Mouse (Mus musculus) heart, embryonic 16.5 days (tissue): ENCODE results near the gene Fkbp8. TPM values are rescaled to one million over a fixed set of nuclear protein-coding genes. Genes with fewer than 3 reads are reported as not detected.

Experiments
- ATAC-seq: fragments of 200-750 bp; cut with Nextera tagmentation; replicated peaks from 2 replicates; pipeline ENCODE4 v1.8.0; 2017; ENCODE audit warnings: moderate number of reproducible peaks; ENCODE audit not compliant: insufficient read depth, low FRiP score; ENCODE audit errors: extremely low read depth
- H3K27ac ChIP-seq: fragments of 300-500 bp; sonication (generic); 2 replicates; pipeline ENCODE4 v1.5.1; 2014; ENCODE audit warnings: mild to moderate bottlenecking, low read length, control low read depth, moderate library complexity
- H3K27me3 ChIP-seq: fragments of 300-500 bp; sonication (generic); 2 replicates; pipeline ENCODE4 v1.6.1; 2014; ENCODE audit warnings: low read length, mixed read lengths; ENCODE audit not compliant: control insufficient read depth, insufficient read depth
- H3K36me3 ChIP-seq: fragments of 300-500 bp; sonication (generic); 2 replicates; pipeline ENCODE4 v1.6.1; 2014; ENCODE audit not compliant: control insufficient read depth, insufficient read depth
- H3K4me1 ChIP-seq: fragments of 300-500 bp; sonication (generic); 2 replicates; pipeline ENCODE4 v1.6.1; 2014; ENCODE audit warnings: low read length, mixed read lengths; ENCODE audit not compliant: control insufficient read depth, insufficient read depth
- H3K4me2 ChIP-seq: fragments of 300-500 bp; sonication (generic); 2 replicates; pipeline ENCODE4 v1.6.1; 2014; ENCODE audit warnings: low read depth, mild to moderate bottlenecking, control low read depth, low read length
- H3K4me3 ChIP-seq: fragments of 300-500 bp; sonication (generic); 2 replicates; pipeline ENCODE4 v1.5.1; 2014; ENCODE audit warnings: mild to moderate bottlenecking, control low read depth, low read length
- H3K9ac ChIP-seq: fragments of 300-500 bp; sonication (generic); 2 replicates; pipeline ENCODE4 v1.6.1; 2014; ENCODE audit warnings: low read length, control low read depth
- H3K9me3 ChIP-seq: fragments of 300-500 bp; sonication (generic); replicated peaks from 2 replicates; pipeline ENCODE4 v1.6.1; 2016; ENCODE audit warnings: low read length; ENCODE audit not compliant: control insufficient read depth
- WGBS: fragments of 180-500 bp; shearing (Covaris S2); extraction: QIAGEN DNeasy Blood & Tissue Kit; methylation state at CpG from one replicate; pipeline ENCODE4 v1.1.7; 2014; 5-methylcytosine and 5-hydroxymethylcytosine counted together
- polyA plus RNA-seq: library from polyadenylated mRNA; unstranded; fragments of >200 nt; fragmentation: Nextera tagmentation; extraction: Ambion mirVana; gene quantifications from 2 replicates; pipeline ENCODE4 v1.2.1, GENCODE M21; 2015

Gene Fkbp8
- polyA plus RNA-seq, 1 experiment from 2014 or later, result 273 TPM

GRCm38 (mm10) chr8:70544200-70544687 is 16.7 kb downstream of the Fkbp8 start:
- no peak for ATAC-seq
- Histone ChIP-seq H3K4me1 (peaks cover 32% of the 10 kb centered on the region), H3K36me3 (no peaks in the 10 kb centered on the region), H3K4me2 (no peak overlapping the region), H3K4me3 (no peak overlapping the region), H3K27me3 (no peaks in the 10 kb centered on the region), H3K9me3 (no peaks in the 10 kb centered on the region), H3K27ac (peak overlapping the region; percentile 38; the same call in 1 of the 2 replicates), H3K9ac (no peak overlapping the region)
- WGBS, result 56% methylated on average over 6 of the region's 6 CpGs

GRCm38 (mm10) chr8:70546412-70546811 is 18.9 kb downstream of the Fkbp8 start:
- Histone ChIP-seq H3K27ac (no peak overlapping the region), H3K36me3 (no peaks in the 10 kb centered on the region), H3K9ac (no peak overlapping the region), H3K4me2 (no peak overlapping the region), H3K4me1 (peaks cover 25% of the 10 kb centered on the region), H3K4me3 (no peak overlapping the region), H3K9me3 (no peaks in the 10 kb centered on the region), H3K27me3 (no peaks in the 10 kb centered on the region)
- no peak for ATAC-seq
- 84% methylated on average over 4 of the region's 4 CpGs for WGBS

- Histone ChIP-seq H3K9ac (no peak overlapping the region), H3K36me3 (no peaks in the 10 kb centered on the region), H3K4me1 (peaks cover 34% of the 10 kb centered on the region), H3K4me2 (no peak overlapping the region), H3K4me3 (no peak overlapping the region), H3K9me3 (no peaks in the 10 kb centered on the region), H3K27me3 (no peaks in the 10 kb centered on the region), H3K27ac (no peak overlapping the region)
- no peak for ATAC-seq
- WGBS, result 87% methylated on average over 6 of the region's 6 CpGs
These were observed 20.2 kb downstream of the Fkbp8 start for GRCm38 (mm10) chr8:70547762-70548161.

- Histone ChIP-seq H3K27me3 (no peaks in the 10 kb centered on the region), H3K27ac (no peak overlapping the region), H3K4me2 (no peak overlapping the region), H3K36me3 (no peaks in the 10 kb centered on the region), H3K4me3 (no peak overlapping the region), H3K9me3 (no peaks in the 10 kb centered on the region), H3K9ac (no peak overlapping the region), H3K4me1 (peaks cover 46% of the 10 kb centered on the region)
- WGBS, result 88% methylated on average over 10 of the region's 10 CpGs
- ATAC-seq, result no peak
These were observed 22.1 kb downstream of the Fkbp8 start for GRCm38 (mm10) chr8:70549412-70550184.

GRCm38 (mm10) chr8:70551558-70552161 is 24.1 kb downstream of the Fkbp8 start:
- Histone ChIP-seq H3K4me2 (peak overlapping the region; percentile 26; the same call in 1 of the 2 replicates), H3K27ac (peak overlapping the region; percentile 83), H3K9me3 (no peaks in the 10 kb centered on the region), H3K27me3 (no peaks in the 10 kb centered on the region), H3K36me3 (no peaks in the 10 kb centered on the region), H3K4me1 (peaks cover 52% of the 10 kb centered on the region), H3K9ac (peak overlapping the region; percentile 40), H3K4me3 (no peak overlapping the region)
- ATAC-seq, result peak; percentile 54
- 39% methylated on average over 3 of the region's 3 CpGs for WGBS

GRCm38 (mm10) chr8:70552836-70553235 is 25.3 kb downstream of the Fkbp8 start:
- H3K4me3 ChIP-seq, result no peak overlapping the region
- ATAC-seq, result peak; percentile 45; the same call in 1 of the 2 replicates
- H3K9me3 ChIP-seq, result no peaks in the 10 kb centered on the region
- peak overlapping the region; percentile 66 for H3K27ac ChIP-seq
- 7% methylated on average over 1 of the region's 1 CpGs for WGBS
- H3K36me3 ChIP-seq, result no peaks in the 10 kb centered on the region
- H3K27me3 ChIP-seq, result no peaks in the 10 kb centered on the region
- H3K4me2 ChIP-seq, result no peak overlapping the region
- H3K9ac ChIP-seq, result no peak overlapping the region
- H3K4me1 ChIP-seq, result peaks cover 59% of the 10 kb centered on the region

GRCm38 (mm10) chr8:70553740-70554139 is 26.2 kb downstream of the Fkbp8 start:
- H3K4me2 ChIP-seq, result no peak overlapping the region
- H3K9ac ChIP-seq, result no peak overlapping the region
- no peaks in the 10 kb centered on the region for H3K9me3 ChIP-seq
- peaks cover 59% of the 10 kb centered on the region for H3K4me1 ChIP-seq
- no peak overlapping the region for H3K4me3 ChIP-seq
- no peaks in the 10 kb centered on the region for H3K27me3 ChIP-seq
- no peaks in the 10 kb centered on the region for H3K36me3 ChIP-seq
- H3K27ac ChIP-seq, result peak overlapping the region; percentile 66
- ATAC-seq, result 0 out of 2 replicates have a peak, but pooled peaks have one; percentile 25

- Histone ChIP-seq H3K4me2 (no peak overlapping the region), H3K27ac (no peak overlapping the region; the same call in 1 of the 2 replicates), H3K4me3 (no peak overlapping the region), H3K4me1 (peaks cover 66% of the 10 kb centered on the region), H3K27me3 (no peaks in the 10 kb centered on the region), H3K36me3 (no peaks in the 10 kb centered on the region), H3K9me3 (no peaks in the 10 kb centered on the region), H3K9ac (no peak overlapping the region)
- ATAC-seq, result no peak
- 76% methylated on average over 4 of the region's 4 CpGs for WGBS
These were observed 27.7 kb downstream of the Fkbp8 start for GRCm38 (mm10) chr8:70555079-70555747.

GRCm38 (mm10) chr8:70558334-70558733 is 30.8 kb downstream of the Fkbp8 start:
- no peaks in the 10 kb centered on the region for H3K36me3 ChIP-seq
- WGBS, result 39% methylated on average over 4 of the region's 4 CpGs
- ATAC-seq, result no peak
- H3K27ac ChIP-seq, result peak overlapping the region; percentile 58
- no peaks in the 10 kb centered on the region for H3K27me3 ChIP-seq
- H3K4me3 ChIP-seq, result no peak overlapping the region
- H3K9ac ChIP-seq, result no peak overlapping the region
- H3K4me1 ChIP-seq, result peaks cover 68% of the 10 kb centered on the region
- no peak overlapping the region for H3K4me2 ChIP-seq
- no peaks in the 10 kb centered on the region for H3K9me3 ChIP-seq
